Mouse (Mus musculus): ENCODE results near the gene Cep170b. TPM values are rescaled to one million over a fixed set of nuclear protein-coding genes. Genes with fewer than 3 reads are reported as not detected.

The Cep170b gene
- total RNA-seq, 4 experiments from 2014 or later, result 43.6 to 74.0 (median 59.1) TPM

GRCm38 (mm10) chr12:112702374-112703320, 17.6 kb upstream of the Cep170b start:
- no peak for DNase-seq

GRCm38 (mm10) chr12:112706704-112707572, 13.3 kb upstream of the Cep170b start:
- DNase-seq, result peak; percentile 75

GRCm38 (mm10) chr12:112707573-112707869, 12.7 kb upstream of the Cep170b start:
- DNase-seq, result no peak

GRCm38 (mm10) chr12:112713984-112714383, 6.3 kb upstream of the Cep170b start:
- no peak for DNase-seq

- DNase-seq, result no peak
Measured at GRCm38 (mm10) chr12:112717140-112717539, 3.1 kb upstream of the Cep170b start.

- no peak for DNase-seq
Measured at GRCm38 (mm10) chr12:112718995-112719394, 1.3 kb upstream of the Cep170b start.

GRCm38 (mm10) chr12:112720890-112721423, 702 bp downstream of the Cep170b start:
- peak; percentile 53 for DNase-seq

DNA sequence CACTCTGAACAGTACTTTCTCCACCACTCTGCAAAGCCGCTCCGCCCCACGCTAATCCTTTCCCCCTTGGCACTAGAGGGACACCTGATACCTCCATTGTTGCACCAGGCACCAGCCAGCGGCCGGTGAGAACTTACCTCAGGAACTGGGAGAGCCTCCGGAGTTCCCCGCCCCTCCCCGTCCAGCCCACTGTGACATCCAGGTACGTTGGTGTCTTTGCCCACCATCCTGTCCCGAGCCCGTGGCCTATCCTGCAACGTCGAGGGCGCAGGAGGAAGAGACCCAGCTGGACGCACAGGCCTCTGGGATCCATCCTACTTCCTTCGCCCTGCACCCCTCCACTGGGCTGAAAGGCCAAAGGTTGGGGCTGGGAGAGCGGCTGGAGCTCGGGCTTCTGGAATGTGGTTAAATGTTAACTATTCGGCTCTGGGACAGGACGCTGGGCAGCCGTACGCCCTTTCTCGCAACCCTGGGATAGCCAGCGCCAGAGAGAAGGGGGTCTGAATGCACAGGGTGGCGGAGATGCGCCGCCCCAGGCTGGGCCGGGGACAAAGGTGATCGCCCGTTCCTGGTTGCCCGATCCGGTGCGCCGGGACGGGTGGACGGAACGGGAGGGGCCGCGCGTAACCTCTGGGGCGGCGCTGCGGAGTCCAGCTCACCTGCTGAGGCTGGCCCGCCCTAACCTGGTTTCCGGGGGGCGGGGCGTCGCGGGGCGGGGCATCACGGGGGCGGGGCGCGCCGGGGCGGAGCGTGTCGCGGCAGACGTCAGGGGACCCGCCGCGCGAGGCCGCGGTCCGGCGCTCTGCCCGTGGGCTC, 1.4 kb downstream of the Cep170b start:
- DNase-seq, result no peak

DNA sequence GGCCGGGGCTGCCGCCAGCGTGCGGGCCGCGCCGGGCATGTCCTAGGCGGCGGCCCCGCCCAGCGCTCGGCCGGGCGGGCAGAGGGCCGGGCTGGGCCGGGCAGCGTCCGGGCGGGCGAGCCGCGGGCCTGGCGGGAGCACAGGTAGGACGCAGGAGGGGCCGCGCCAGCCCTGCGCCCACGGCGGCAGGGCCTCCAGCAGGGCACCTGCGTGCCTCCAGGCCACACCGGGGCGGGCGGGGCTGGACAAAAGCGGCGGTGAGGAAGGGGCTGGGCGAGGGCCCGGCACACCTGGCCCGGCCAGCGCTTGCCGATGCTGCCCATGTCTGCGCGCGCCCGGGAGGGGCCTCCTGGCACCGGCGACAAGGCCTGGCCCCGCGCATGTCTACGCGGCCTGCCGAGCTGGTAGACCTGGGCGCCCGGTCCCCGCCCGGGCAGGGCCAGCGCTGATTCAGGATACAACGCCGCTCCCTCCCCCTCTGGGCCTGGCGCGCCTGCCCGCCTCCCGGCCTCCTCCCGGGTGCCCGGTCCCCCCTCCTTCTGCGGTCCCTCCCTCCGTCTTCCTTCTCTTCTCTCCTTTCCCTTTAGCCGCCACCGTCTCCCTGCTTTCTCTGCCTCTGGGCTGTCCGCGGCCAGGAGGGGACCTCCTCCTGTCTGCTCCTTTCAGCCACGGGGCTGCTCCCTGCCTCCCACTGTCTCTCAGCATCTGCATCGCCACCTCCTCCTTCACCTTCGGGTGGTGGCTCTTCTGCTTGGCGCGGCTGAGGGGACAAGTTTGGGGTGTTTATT, 2.2 kb downstream of the Cep170b start:
- peak; percentile 59 for DNase-seq

GRCm38 (mm10) chr12:112723028-112723330, 2.7 kb downstream of the Cep170b start:
- no peak for DNase-seq

GRCm38 (mm10) chr12:112723445-112723844, 3.2 kb downstream of the Cep170b start:
- no peak for DNase-seq

DNA sequence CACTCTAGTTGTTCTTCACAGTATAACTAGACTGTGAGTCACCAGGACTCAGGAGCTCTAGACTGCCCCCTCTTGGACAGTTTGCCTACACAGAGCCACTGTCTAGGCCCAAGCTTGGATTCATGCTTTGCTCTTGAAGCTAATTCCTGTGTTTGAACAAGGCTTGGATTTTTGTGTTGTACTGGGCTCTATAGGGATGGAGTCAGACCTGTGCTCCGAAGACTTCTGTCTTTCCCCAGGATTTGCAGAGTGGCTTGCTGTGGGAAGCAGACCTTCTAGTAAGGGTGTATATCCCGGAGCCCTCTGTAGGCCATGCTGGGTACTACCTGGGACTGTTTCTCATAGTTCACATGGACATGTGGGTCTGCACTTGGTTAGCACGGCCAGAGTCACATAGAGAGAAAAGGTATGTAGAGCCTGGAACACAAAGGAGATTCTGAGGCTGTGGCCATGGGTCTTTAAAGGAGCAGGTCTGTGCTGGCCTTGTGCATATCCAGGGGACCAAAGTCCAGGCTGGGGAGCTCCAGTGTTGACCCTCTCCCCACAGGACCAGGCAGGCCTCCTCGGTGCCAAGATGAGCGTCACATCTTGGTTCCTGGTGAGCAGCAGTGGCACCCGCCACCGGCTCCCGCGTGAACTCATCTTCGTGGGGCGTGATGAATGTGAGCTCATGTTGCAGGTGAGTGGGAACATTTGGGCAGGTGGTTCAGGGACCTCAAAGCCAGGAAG, 4.0 kb downstream of the Cep170b start:
- peak; percentile 50 for DNase-seq

DNA sequence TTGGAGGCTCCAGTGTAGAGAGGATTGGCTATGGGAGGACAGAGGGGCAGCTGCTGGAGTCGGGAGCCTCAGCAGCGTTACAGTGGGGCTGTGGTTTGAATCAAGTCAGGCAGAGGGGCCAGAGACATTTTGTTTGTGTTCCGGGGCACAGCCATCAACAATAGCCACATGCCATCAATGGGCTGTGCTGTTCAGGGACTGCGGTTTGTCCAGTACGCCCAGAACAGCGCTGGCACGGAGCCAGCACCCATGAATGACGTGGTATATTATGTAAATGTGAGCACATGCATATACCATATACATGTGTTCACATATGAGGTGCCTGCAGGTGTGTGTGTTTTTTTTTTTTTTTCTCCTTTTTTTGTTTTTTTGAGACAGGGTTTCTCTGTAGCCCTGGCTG, 7.5 kb downstream of the Cep170b start:
- no peak for DNase-seq

DNA sequence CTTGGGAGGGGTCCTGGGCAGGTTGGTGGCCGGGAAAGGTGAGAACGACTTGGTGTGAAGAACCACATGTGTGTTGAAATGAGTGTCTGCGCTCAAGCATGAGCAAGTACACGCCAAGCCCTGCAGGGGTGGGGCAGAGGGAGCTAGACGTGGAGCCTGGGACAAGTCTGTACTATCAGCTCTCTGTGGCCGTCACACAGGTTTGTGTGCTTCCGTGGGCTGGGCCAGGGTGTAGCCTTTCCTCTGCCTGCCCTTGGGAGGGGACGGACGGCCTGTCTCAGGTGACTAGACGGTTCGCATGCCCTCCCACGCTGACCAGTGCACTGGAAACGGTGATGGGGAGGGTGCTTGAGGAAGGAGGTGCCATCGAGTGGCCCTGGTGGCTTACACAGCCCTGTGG, 10.6 kb downstream of the Cep170b start:
- no peak for DNase-seq

DNA sequence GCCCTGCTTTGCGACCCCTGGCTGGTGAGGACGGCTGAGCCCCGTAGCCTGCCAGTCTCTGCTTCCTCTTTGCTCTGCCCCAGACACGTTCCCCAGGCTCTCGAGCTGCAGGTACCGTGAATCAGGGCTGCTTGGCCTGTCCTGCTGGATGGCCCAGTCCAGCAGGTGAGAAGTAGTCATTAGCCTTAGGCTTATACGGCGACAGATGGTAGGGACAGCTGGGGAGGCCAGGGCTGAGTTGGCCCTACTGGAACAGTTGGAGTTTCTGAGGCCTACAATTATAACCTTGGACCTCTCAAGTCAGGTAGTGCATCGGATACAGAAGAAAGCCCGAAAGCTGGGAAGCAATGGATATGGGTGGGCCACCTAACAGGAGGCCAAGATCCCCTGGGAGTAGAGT, 12.3 kb downstream of the Cep170b start:
- DNase-seq, result no peak

DNA sequence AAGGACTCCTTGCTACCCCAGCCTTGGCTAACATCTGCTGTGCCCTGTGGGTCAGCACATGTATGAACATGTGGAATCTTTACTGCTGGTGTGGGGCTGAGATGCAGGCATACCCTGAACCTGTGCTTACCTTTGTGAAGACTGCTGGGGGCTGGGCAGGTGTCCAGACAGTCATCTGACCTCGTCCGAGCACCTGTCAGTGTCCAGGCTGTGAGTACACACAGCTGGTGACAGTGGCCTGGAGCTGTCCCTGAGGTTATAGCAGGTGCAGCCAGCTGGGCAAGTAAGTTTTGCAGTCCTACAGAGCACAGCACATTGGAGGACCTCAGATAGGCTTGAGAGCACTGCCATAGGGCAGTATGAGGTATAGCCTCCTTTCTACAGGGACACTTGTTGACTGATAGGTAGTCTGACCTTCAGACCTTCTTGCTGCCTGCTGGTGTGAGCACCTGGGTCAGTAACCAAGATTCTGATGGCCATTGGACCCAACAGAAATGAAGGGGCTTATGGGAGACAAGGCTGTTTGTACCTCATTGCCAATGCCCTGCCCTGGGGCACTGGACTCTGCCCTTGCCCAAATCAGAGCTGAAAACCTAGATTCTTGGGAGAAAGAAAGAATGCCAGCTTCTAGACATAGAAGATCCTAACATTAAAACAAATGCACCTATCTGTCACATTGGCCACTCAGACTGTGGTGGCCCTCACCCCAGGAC, 14.0 kb downstream of the Cep170b start:
- no peak for DNase-seq

DNA sequence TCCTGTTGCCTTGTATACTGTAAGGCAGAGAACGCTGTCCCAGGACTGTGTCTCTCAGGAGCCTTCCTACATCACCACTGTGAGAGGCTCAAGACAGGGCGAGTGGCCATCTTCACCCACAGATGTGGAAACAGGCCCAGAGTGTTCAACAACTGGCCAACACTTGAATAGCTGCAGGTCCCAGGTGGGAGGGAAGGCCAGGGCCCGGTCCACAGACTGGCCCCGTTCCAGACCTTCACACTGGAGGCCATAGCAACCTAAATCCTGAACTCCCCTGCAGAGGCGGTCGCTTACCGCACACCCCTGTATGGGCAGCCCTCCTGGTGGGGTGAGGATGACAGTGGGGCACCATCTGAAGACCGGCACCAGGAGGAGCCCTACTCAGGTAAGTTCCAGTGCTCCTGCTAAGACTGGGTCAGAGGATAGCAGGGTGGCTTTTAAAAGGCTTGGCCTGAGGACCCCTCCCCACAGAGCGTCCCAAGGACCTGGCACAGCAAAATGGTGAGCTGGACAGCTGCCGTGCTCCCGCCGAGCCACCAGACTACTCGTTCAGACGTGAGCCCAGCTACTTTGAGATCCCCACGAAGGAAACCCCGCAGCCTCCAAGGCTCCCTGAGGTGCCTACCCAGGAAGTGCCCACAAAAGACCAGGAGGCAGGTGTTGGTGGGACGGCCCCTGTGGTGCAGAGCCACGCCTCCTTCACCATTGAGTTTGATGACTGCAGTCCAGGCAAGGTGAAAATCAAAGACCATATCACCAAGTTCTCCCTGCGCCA, 14.8 kb downstream of the Cep170b start:
- no peak for DNase-seq

DNA sequence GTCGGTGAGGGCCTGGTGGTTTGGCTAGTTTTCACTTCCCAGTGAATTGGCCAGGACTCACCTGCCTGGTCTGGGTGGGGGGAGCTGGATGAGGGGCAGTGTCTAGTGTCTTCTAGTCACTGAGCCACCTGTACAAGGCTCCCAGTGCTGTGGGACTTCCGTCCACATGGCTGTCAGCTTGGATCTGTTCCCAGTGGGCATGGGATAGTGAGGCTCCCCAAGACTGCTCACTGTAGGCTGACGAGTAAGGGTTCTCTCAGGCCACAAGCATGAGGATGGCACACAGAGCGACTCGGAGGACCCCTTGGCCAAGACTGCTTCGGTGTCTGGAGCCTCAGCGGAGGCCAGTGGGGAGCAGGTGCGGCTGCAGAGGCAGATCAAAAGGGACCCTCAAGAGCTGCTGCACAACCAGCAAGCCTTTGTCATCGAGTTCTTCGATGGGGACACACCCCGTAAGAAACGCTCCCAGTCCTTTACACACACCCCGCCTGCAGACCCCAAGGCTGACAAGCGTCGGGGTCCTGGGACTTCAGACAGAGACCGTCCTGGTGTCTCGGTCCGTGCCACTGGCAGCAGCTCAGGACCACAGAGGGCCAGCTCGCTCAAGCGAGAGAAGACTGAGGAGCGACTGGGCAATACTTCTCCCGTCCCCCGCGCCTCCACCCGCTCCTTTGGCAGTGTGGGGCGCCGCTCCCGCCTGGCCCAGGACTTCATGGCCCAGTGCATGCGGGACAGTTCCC, 15.8 kb downstream of the Cep170b start:
- DNase-seq, result no peak

GRCm38 (mm10) chr12:112736636-112736925, 16.3 kb downstream of the Cep170b start:
- DNase-seq, result no peak

Data from adrenal gland, adult 8-10 months (tissue).